Mouse (Mus musculus) thymus, adult 2 months (tissue): ENCODE results near the gene Atp6v0d1. TPM values are rescaled to one million over a fixed set of nuclear protein-coding genes. Genes with fewer than 3 reads are reported as not detected.

Experiments
- DNase-seq: peaks from one replicate; pipeline ENCODE4 v3.0.0; 2021
- H3K27ac ChIP-seq: fragments of 200-500 bp; 2 replicates; pipeline ENCODE4 v1.5.1; 2012; ENCODE audit warnings: low read length, control low read depth; ENCODE audit not compliant: control insufficient read depth, insufficient read depth
- H3K27me3 ChIP-seq: fragments of 200-500 bp; 2 replicates; pipeline ENCODE4 v1.6.1; 2012; ENCODE audit warnings: mild to moderate bottlenecking, low read length, moderate library complexity, mixed read lengths; ENCODE audit not compliant: control insufficient read depth, insufficient read depth
- H3K36me3 ChIP-seq: fragments of 200-500 bp; 2 replicates; pipeline ENCODE4 v1.6.1; 2012; ENCODE audit warnings: mild to moderate bottlenecking, low read length, moderate library complexity; ENCODE audit not compliant: control insufficient read depth, insufficient read depth
- H3K4me1 ChIP-seq: fragments of 200-500 bp; replicated peaks from 2 replicates; pipeline ENCODE4 v1.6.1; 2012; ENCODE audit warnings: low read length; ENCODE audit not compliant: control insufficient read depth, insufficient read depth
- H3K4me3 ChIP-seq: fragments of 200-500 bp; 2 replicates; pipeline ENCODE4 v1.5.1; 2012; ENCODE audit warnings: mild to moderate bottlenecking, low read length, control low read depth, moderate library complexity; ENCODE audit not compliant: control insufficient read depth, insufficient read depth
- CTCF ChIP-seq: fragments of 200-500 bp; IDR thresholded peaks from 2 replicates; pipeline ENCODE4 v1.5.1; 2012; ENCODE audit warnings: mild to moderate bottlenecking, control low read depth, low read length, moderate library complexity, borderline replicate concordance; ENCODE audit not compliant: control insufficient read depth, poor library complexity, insufficient read depth; ENCODE audit errors: extremely low read depth
- POLR2A ChIP-seq: fragments of 200-500 bp; IDR thresholded peaks from 2 replicates; pipeline ENCODE4 v1.6.1; 2012; ENCODE audit warnings: mild to moderate bottlenecking, low read length, control low read depth, moderate library complexity; ENCODE audit not compliant: control insufficient read depth, poor library complexity, insufficient read depth; ENCODE audit errors: extremely low read depth
- WGBS: fragments of 180-500 bp; shearing (Covaris S2); methylation state at CpG from one replicate; pipeline ENCODE4 v1.1.7; 2018; 5-methylcytosine and 5-hydroxymethylcytosine counted together
- polyA plus RNA-seq: library from polyadenylated mRNA; depleted of rRNA; stranded (reverse); fragments of >200 nt; gene quantifications from 2 replicates; pipeline ENCODE4 v1.2.3, GENCODE M21; 2012

The Atp6v0d1 gene
- polyA plus RNA-seq, 1 experiment = 112 TPM

DNA sequence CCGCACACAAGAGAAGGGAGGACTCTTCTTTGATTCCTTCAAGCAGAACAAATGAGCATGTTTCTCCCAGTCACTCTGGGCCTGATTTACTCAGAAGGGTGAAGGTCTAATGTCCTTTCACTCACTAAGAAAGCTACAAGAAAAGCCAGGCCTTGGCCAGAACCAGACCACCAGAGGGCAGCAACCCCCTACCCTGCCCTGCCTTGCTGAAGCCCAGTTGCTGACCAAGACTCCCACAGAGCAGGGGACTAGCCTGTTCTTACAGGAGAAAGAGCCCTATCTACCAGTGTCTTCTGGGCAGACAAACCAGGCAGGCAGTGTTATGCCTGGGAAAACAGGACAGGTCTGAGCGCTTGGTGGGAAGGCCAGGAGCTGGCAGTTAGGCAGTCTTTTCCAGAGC lies 81.5 kb downstream of the Atp6v0d1 start:
- DNase-seq = peak; percentile 36
- H3K27ac ChIP-seq = no peak overlapping the region
- H3K4me3 ChIP-seq = no peak overlapping the region
- H3K36me3 ChIP-seq = no peaks in the 10 kb centered on the region
- WGBS = 89% methylated on average over 2 of the region's 2 CpGs
- TF ChIP-seq POLR2A (no peak), CTCF (peak; percentile 35; the same call in 1 of the 2 replicates)
- H3K27me3 ChIP-seq = no peaks in the 10 kb centered on the region
- no peaks in the 10 kb centered on the region for H3K4me1 ChIP-seq

DNA sequence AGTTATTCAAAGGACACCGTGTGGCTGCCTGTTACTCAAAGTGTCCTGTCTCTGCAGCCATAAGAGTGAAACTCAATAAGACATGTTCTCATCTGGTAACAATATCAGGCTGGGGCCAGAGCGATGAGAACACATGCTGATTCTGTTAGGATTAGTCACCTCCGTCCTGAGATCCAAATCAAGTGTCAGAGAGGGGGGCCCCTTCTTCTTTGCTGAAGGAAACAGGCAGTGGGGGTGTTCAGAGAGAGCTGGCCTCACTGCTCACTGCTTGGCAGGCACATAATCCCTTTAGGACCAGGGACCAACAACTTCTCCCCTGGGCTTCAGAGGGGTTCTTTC lies 81.8 kb downstream of the Atp6v0d1 start:
- H3K4me3 ChIP-seq = no peak overlapping the region
- 99% methylated on average over 3 of the region's 3 CpGs for WGBS

DNA sequence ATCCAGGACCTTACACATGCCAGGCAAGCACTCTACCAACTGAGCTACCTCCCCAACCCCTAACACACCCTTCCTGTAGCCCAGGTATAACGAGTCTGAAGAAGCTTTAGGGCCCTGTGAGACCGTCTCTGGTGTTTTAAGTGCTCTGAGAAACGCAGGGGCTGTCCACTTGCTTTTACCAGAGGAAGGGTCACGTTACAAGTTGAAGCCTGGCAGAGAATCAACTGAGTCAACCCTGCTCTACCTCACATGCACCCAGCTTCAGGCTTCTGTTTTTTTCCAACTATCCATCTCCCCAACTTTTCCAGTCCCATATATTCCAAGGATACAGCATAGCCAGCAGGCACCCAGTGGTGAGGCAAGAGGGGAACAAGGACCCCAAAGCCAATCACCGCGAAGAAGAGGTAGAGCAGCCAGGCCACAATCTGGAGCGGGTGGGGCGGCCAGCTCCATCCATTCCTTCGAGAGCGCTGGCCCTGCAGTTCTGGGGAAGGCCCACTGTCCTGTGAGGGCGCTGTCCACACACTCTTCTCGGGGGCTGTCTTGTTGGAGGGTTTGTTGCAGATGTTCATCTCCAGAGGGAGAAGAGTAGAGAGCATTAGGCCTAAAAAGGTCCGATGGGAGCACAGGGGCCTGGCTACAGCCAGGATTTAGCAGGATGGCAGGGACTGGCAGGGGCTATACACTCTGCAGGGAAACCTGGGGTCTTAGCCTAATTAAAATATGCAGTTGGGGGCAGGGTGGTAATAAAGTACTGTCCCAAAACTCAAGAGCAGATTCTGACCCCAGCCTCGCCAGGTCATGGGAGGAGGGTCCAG lies 82.4 kb downstream of the Atp6v0d1 start:
- TF ChIP-seq CTCF = no peak
- TF ChIP-seq POLR2A = no peak
- no peaks in the 10 kb centered on the region for H3K36me3 ChIP-seq
- WGBS = 90% methylated on average over 14 of the region's 14 CpGs
- H3K4me3 ChIP-seq = no peak overlapping the region
- H3K4me1 ChIP-seq = no peaks in the 10 kb centered on the region
- H3K27ac ChIP-seq = no peak overlapping the region
- DNase-seq = no peak
- no peaks in the 10 kb centered on the region for H3K27me3 ChIP-seq

More for the DNA sequence above, 81.8 kb downstream of the Atp6v0d1 start:
- Histone ChIP-seq H3K36me3 (no peaks in the 10 kb centered on the region), H3K27me3 (no peaks in the 10 kb centered on the region), H3K4me1 (no peaks in the 10 kb centered on the region), H3K27ac (no peak overlapping the region)
- no peak for TF ChIP-seq CTCF
- no peak for TF ChIP-seq POLR2A
- no peak for DNase-seq

DNA sequence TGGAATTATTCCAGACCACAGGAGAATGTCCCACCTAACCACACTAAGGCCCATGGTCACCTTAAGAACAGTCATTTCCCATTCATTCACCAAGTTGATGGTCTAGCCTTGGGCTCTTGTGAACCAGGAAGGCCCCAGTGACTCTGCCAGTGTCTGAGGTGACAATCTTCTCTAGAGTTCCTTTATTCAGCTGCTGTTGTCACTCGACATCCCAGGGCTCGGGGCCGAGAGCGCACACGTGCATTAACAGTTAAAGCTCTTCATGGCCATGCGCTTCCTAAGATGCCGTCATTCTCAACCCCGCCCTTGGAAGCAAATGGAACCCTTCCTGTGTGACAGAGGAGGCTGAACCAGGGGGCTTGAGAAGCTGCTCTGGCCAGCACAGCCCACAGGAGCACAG lies 83.7 kb downstream of the Atp6v0d1 start:
- H3K36me3 ChIP-seq = no peaks in the 10 kb centered on the region
- no peak overlapping the region for H3K4me3 ChIP-seq
- no peak overlapping the region for H3K27ac ChIP-seq
- no peaks in the 10 kb centered on the region for H3K27me3 ChIP-seq
- no peak for TF ChIP-seq POLR2A
- no peak for TF ChIP-seq CTCF
- WGBS = 95% methylated on average over 8 of the region's 8 CpGs
- H3K4me1 ChIP-seq = no peaks in the 10 kb centered on the region
- DNase-seq = no peak

DNA sequence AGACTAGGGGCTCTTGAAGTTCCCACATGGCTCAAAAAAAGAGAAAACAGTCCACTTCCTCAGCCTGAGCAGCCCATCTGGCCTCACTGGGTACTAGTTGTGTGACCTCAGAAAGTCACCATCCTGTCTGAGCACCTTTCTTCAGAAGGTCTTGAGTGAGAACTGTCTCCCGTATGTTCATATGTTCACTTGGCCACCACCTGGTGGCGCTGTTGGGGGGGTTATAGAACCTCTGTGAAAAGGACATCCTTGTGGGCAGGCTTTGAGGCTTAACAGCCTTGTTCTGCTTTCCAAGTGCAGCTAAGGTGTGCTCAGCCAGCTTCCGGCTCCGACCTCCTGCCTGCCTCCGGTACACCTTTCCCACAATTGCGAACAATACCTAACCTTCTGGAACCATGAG lies 84.4 kb downstream of the Atp6v0d1 start:
- 86% methylated on average over 6 of the region's 6 CpGs for WGBS
- DNase-seq = peak; percentile 10
- Histone ChIP-seq H3K27me3 (no peaks in the 10 kb centered on the region), H3K4me1 (no peaks in the 10 kb centered on the region), H3K4me3 (no peak overlapping the region), H3K27ac (no peak overlapping the region), H3K36me3 (no peaks in the 10 kb centered on the region)
- TF ChIP-seq POLR2A (no peak), CTCF (peak; percentile 53; the same call in 1 of the 2 replicates)

DNA sequence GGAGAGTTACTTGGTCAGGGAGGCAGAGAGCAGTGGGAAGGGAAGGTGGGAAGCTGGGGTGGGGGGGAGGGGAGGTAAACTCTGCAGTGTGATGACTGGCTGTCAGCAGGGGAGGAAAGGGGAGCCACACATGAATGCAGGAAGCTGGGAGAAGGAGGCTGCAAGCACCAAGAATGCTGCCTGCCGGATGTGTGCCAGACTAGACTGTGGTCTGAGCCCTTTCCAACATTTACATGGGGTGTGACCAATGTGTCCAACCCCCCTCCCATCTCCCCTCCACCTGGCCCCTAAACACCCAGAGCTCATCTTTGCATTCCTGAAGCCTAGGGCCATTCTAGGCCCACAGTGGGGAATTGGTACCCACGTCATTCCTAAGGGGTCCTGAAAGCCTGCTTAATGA lies 84.8 kb downstream of the Atp6v0d1 start:
- H3K27me3 ChIP-seq = no peaks in the 10 kb centered on the region
- no peaks in the 10 kb centered on the region for H3K36me3 ChIP-seq
- no peak overlapping the region for H3K27ac ChIP-seq
- no peak overlapping the region for H3K4me3 ChIP-seq
- DNase-seq = no peak
- TF ChIP-seq CTCF = no peak
- TF ChIP-seq POLR2A = no peak
- 98% methylated on average over 2 of the region's 2 CpGs for WGBS
- no peaks in the 10 kb centered on the region for H3K4me1 ChIP-seq
